Mouse (Mus musculus) G1E (cell line): Measurements from ENCODE around the gene Ralgapa2. TPM values are rescaled to one million over a fixed set of nuclear protein-coding genes. Genes with fewer than 3 reads are reported as not detected.

Experiments
- ATAC-seq: 2 replicates; pipeline ENCODE4 v1.8.0; 2016; ENCODE audit warnings: mild to moderate bottlenecking; ENCODE audit not compliant: insufficient number of reproducible peaks, poor library complexity, low FRiP score, severe bottlenecking; ENCODE audit errors: extremely low read depth
- DNase-seq: peaks from one replicate; pipeline ENCODE4 v3.0.0; 2012; ENCODE audit warnings: low spot score
- H3K27me3 ChIP-seq: 2 replicates; pipeline ENCODE4 v1.6.1; 2012; ENCODE audit warnings: mild to moderate bottlenecking, low read length, inconsistent platforms; ENCODE audit not compliant: insufficient read depth
- H3K36me3 ChIP-seq: replicated peaks from 2 replicates; pipeline ENCODE3; 2012; ENCODE audit warnings: mild to moderate bottlenecking, inconsistent platforms
- H3K4me1 ChIP-seq: 2 replicates; pipeline ENCODE4 v1.6.1; 2012; ENCODE audit warnings: low read depth, low read length, inconsistent platforms, mixed read lengths; ENCODE audit not compliant: insufficient read depth
- H3K4me3 ChIP-seq: 2 replicates; pipeline ENCODE4 v1.5.1; 2012; ENCODE audit warnings: low read depth, mild to moderate bottlenecking, inconsistent platforms, low read length, moderate library complexity, mixed read lengths
- H3K9me3 ChIP-seq: replicated peaks from 2 replicates; pipeline ENCODE4 v1.6.1; 2012; ENCODE audit warnings: inconsistent platforms
- CTCF ChIP-seq: IDR thresholded peaks from 2 replicates; pipeline ENCODE4 v1.5.1; 2012; ENCODE audit warnings: low read depth, low read length, inconsistent platforms, mixed read lengths
- GATA1 ChIP-seq: IDR thresholded peaks from 2 replicates; pipeline ENCODE4 v1.6.1; 2012; ENCODE audit warnings: borderline replicate concordance, low read length, inconsistent platforms, mixed read lengths
- GATA2 ChIP-seq: IDR thresholded peaks from 2 replicates; pipeline ENCODE4 v1.6.1; 2012; ENCODE audit warnings: low read depth, low read length, inconsistent platforms, borderline replicate concordance
- POLR2AphosphoS5 ChIP-seq: IDR thresholded peaks from 2 replicates; pipeline ENCODE4 v1.6.1; 2012; ENCODE audit warnings: low read depth, low read length, inconsistent platforms; ENCODE audit not compliant: insufficient replicate concordance
- TAL1 ChIP-seq: conservative IDR thresholded peaks from 2 replicates; pipeline ENCODE4 v1.6.1; 2012; ENCODE audit warnings: low read depth, low read length, inconsistent platforms, mixed read lengths
- polyA plus RNA-seq: library from polyadenylated mRNA; stranded (reverse); fragments of >175 nt; gene quantifications from 2 replicates; pipeline ENCODE4 v1.2.3, GENCODE M21; 2012
- total RNA-seq, 2 experiments: library from RNA; stranded (forward) in 1 of 2; stranded (reverse) in 1 of 2; fragments of 200-1000 nt in 1 of 2; fragments of >200 nt in 1 of 2; fragmentation: Nextera tagmentation in 1 of 2; gene quantifications; 2 replicates each; pipeline ENCODE4 v1.2.3; 2014 to 2017

Ralgapa2 gene
- total and polyA plus RNA-seq, 3 experiments = 8.2 to 25.2 (median 16.2) TPM

DNA sequence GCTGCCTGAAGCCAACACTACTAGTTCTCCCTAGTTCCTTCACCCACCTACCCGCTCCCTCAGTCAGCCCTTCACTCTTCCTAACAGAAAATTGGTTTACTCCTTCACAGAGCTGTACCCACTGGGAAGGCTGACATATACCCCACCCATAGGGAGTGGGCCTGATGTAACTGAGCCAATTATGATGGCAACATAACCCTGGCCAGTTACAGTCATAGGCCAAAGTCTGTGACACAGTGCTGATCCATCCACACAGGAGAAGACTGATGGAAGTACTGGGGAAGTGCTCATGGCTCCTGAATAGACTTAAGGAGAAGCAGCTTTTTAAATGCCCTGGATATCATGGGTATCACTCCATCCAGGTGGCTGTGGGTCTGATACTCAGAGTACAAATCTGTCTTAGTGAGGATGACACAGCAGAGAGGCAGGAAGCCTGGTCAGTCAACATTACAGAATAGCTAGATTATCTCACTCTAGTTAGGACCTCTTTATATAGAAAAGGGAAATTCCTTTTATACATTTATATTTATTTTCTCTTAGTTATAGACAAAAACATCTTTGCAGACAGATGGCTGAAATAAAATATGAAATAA, 18.7 kb downstream of the Ralgapa2 start:
- no peaks in the 10 kb centered on the region for H3K9me3 ChIP-seq
- TF ChIP-seq GATA2 (no peak), TAL1 (no peak), CTCF (no peak), POLR2AphosphoS5 (no peak), GATA1 (no peak)
- H3K27me3 ChIP-seq = no peaks in the 10 kb centered on the region
- ATAC-seq = no peak
- H3K4me3 ChIP-seq = no peak overlapping the region
- DNase-seq = no peak
- H3K4me1 ChIP-seq = peaks cover 29% of the 10 kb centered on the region
- H3K36me3 ChIP-seq = peaks cover 32% of the 10 kb centered on the region

- Histone ChIP-seq H3K9me3 (no peaks in the 10 kb centered on the region), H3K27me3 (no peaks in the 10 kb centered on the region), H3K4me1 (peaks cover 19% of the 10 kb centered on the region), H3K4me3 (no peak overlapping the region), H3K36me3 (peaks cover 22% of the 10 kb centered on the region)
- DNase-seq (no peak), ATAC-seq (peak; percentile 71)
- TF ChIP-seq GATA1 (no peak), TAL1 (no peak), CTCF (no peak), POLR2AphosphoS5 (no peak), GATA2 (no peak)
Measured at GRCm38 (mm10) chr2:146491830-146492610, 20.1 kb downstream of the Ralgapa2 start.

DNA sequence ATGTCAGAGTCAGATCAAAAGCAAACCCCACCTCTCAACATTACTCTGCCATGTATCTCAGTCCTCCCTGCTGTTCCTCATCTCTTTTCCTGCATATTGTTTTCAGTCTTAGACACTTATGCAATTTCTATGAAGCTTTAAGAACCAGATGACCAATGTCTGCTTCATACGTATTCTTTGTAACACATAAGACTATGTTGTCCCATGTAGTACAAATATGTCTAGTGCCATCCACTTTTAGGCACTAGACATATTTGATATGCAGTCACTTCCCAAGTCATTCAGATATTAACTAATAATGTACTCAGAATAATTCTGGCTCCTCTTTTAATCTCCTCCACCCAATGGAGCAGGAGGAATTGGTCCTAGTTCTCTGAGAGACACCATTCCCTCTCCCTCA, 21.2 kb downstream of the Ralgapa2 start:
- TF ChIP-seq POLR2AphosphoS5 (no peak), TAL1 (no peak), GATA2 (no peak), GATA1 (no peak), CTCF (no peak)
- H3K36me3 ChIP-seq = peaks cover 22% of the 10 kb centered on the region
- H3K9me3 ChIP-seq = no peaks in the 10 kb centered on the region
- no peaks in the 10 kb centered on the region for H3K27me3 ChIP-seq
- DNase-seq (no peak), ATAC-seq (no peak)
- peaks cover 16% of the 10 kb centered on the region for H3K4me1 ChIP-seq
- no peak overlapping the region for H3K4me3 ChIP-seq

- H3K27me3 ChIP-seq = no peaks in the 10 kb centered on the region
- no peak for TF ChIP-seq TAL1
- no peak for TF ChIP-seq GATA2
- TF ChIP-seq POLR2AphosphoS5 = no peak
- ATAC-seq (no peak), DNase-seq (no peak)
- H3K9me3 ChIP-seq = no peaks in the 10 kb centered on the region
- peaks cover 16% of the 10 kb centered on the region for H3K4me1 ChIP-seq
- H3K4me3 ChIP-seq = no peak overlapping the region
- peaks cover 32% of the 10 kb centered on the region for H3K36me3 ChIP-seq
Measured at GRCm38 (mm10) chr2:146488291-146488690, 23.9 kb downstream of the Ralgapa2 start.

DNA sequence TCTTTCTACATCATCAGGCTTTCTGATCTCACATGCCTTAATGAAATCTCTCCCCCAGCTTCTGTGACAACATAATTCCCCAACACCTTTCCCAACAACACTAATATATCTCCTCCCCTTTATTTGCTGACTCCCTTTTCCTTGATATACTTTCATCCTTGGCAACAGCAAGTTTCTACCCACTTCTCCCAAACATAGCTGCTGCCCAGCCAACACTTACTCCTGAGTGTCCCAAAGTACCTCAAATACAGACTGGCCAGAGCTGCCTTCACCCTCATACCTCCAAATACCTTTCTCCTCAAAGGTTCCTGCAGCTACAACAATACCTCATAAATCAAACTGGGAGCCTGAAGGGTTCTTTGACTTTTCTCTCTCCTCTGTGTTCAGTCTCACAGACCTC, 29.3 kb downstream of the Ralgapa2 start:
- H3K4me1 ChIP-seq = no peaks in the 10 kb centered on the region; the same call in 1 of the 2 replicates

DNA sequence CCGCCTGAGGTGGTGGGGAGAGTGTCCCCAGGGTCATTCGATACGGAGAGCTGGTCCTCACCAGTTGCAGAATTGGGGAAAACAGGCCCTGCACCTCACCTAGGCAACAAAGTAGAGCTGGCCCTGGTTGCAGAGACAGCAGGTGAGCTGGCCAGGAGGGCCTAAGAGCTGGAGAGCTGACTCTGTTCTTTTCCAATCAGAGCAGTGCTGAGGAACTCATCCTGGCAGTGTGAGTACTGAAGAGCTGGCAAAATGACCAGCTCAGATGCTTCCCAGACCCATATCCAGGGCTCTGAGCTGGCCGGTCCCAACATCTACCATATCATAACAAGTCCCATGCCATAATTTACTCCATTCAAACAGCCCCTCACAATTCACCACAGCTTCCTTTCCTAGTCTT, 34.7 kb downstream of the Ralgapa2 start:
- TF ChIP-seq CTCF (no peak), POLR2AphosphoS5 (no peak), TAL1 (no peak), GATA1 (no peak), GATA2 (no peak)
- no peak overlapping the region for H3K4me3 ChIP-seq
- H3K9me3 ChIP-seq = no peaks in the 10 kb centered on the region
- no peaks in the 10 kb centered on the region for H3K27me3 ChIP-seq
- no peak for DNase-seq
- no peaks in the 10 kb centered on the region; the same call in 1 of the 2 replicates for H3K4me1 ChIP-seq
- peaks cover 41% of the 10 kb centered on the region for H3K36me3 ChIP-seq
- no peak for ATAC-seq

More for the DNA sequence above, 29.3 kb downstream of the Ralgapa2 start:
- DNase-seq = no peak
- H3K27me3 ChIP-seq = no peaks in the 10 kb centered on the region
- no peak for TF ChIP-seq GATA1
- no peak for TF ChIP-seq POLR2AphosphoS5
- TF ChIP-seq TAL1 = no peak
- TF ChIP-seq GATA2 = no peak
- TF ChIP-seq CTCF = no peak
- ATAC-seq = no peak
- H3K4me3 ChIP-seq = no peak overlapping the region
- peaks cover 60% of the 10 kb centered on the region for H3K36me3 ChIP-seq
- no peaks in the 10 kb centered on the region for H3K9me3 ChIP-seq
